Mouse (Mus musculus) kidney, embryonic 16.5 days (tissue): ENCODE measurements around the gene Chst11. TPM values are rescaled to one million over a fixed set of nuclear protein-coding genes. Genes with fewer than 3 reads are reported as not detected.

Source experiments
- ATAC-seq: fragments of 200-750 bp; cut with Nextera tagmentation; 2 replicates; pipeline ENCODE4 v1.8.0; 2017; ENCODE audit warnings: moderate TSS enrichment; ENCODE audit not compliant: low FRiP score, low TSS enrichment
- H3K27ac ChIP-seq: fragments of 300-500 bp; sonication (generic); 2 replicates; pipeline ENCODE4 v1.5.1; 2014; ENCODE audit warnings: low read length
- H3K27me3 ChIP-seq: fragments of 300-500 bp; sonication (generic); 2 replicates; pipeline ENCODE4 v1.6.1; 2014; ENCODE audit warnings: low read length, control low read depth, mixed read lengths; ENCODE audit not compliant: insufficient read depth
- H3K36me3 ChIP-seq: fragments of 300-500 bp; sonication (generic); 2 replicates; pipeline ENCODE4 v1.6.1; 2014; ENCODE audit warnings: low read length, control low read depth, mixed read lengths; ENCODE audit not compliant: insufficient read depth
- H3K4me1 ChIP-seq: fragments of 300-500 bp; sonication (generic); 2 replicates; pipeline ENCODE4 v1.6.1; 2014; ENCODE audit warnings: low read length, control low read depth, mixed read lengths; ENCODE audit not compliant: insufficient read depth
- H3K4me2 ChIP-seq: fragments of 300-500 bp; sonication (generic); replicated peaks from 2 replicates; pipeline ENCODE4 v1.6.1; 2014; ENCODE audit warnings: low read depth, low read length
- H3K4me3 ChIP-seq: fragments of 300-500 bp; sonication (generic); 2 replicates; pipeline ENCODE4 v1.5.1; 2014; ENCODE audit warnings: mild to moderate bottlenecking, low read length
- H3K9ac ChIP-seq: fragments of 300-500 bp; sonication (generic); replicated peaks from 2 replicates; pipeline ENCODE4 v1.6.1; 2014; ENCODE audit warnings: low read length
- H3K9me3 ChIP-seq: fragments of 300-500 bp; sonication (generic); 2 replicates; pipeline ENCODE4 v1.6.1; 2016; ENCODE audit warnings: low read length, control low read depth
- WGBS: fragments of 180-500 bp; shearing (Covaris S2); extraction: QIAGEN DNeasy Blood & Tissue Kit; methylation state at CpG from one replicate; pipeline ENCODE4 v1.1.7; 2014; 5-methylcytosine and 5-hydroxymethylcytosine counted together
- polyA plus RNA-seq: library from polyadenylated mRNA; unstranded; fragments of >200 nt; fragmentation: Nextera tagmentation; extraction: Ambion mirVana; gene quantifications from 2 replicates; pipeline ENCODE4 v1.2.1, GENCODE M21; 2015

Gene Chst11
- polyA plus RNA-seq, 1 experiment from 2014 or later: 5.2 TPM

DNA sequence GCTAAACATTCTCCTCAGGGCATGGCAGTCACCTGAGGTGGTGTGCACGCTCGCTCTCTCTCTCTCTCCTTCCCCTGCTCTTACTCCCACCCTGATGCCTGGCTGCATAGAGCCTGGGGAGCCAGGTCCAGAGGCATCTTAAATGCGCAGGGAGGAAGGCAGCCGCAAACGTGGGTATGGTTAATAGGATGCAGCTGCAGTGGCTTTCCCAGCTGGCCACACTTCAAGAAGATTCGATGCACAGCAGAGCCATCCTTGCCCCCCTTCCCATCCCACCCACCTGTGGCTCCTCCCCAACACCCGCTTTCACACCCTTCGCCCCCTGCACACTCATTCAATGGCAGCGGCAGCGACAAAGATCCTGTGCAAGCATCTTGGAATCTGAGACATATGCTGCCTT is 95.6 kb downstream of the Chst11 start:
- Histone ChIP-seq H3K9me3 (no peaks in the 10 kb centered on the region), H3K36me3 (no peaks in the 10 kb centered on the region), H3K4me3 (no peak overlapping the region), H3K27ac (peak overlapping the region; percentile 11; the same call in 1 of the 2 replicates), H3K27me3 (no peaks in the 10 kb centered on the region), H3K4me2 (no peak overlapping the region), H3K4me1 (peaks cover 47% of the 10 kb centered on the region), H3K9ac (no peak overlapping the region)
- ATAC-seq: peak; percentile 22
- 31% methylated on average over 10 of the region's 10 CpGs for WGBS

DNA sequence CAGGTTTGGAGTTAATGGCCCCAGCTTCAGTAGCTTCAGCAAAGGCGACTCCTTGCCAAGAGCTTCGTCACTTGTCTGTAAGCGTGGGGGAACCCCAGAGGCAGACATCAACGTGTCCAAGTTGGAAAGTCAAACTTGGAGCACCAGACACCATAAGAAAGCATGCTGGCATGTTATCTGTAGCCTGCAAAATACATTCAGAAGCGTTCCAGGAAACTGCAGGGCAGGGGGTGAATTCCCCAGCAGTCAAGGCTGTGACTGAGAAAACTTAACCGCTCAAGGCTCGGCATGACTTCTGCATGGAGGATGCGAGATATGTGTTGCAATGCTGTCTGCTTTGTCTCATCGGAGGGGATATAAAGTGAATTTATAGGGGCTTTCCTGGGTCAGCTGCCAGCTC is 98.6 kb downstream of the Chst11 start:
- H3K27ac ChIP-seq: peak overlapping the region; percentile 2; the same call in 1 of the 2 replicates
- peaks cover 67% of the 10 kb centered on the region for H3K4me1 ChIP-seq
- H3K4me2 ChIP-seq: peak overlapping the region; percentile 6; the same call in 1 of the 2 replicates
- no peaks in the 10 kb centered on the region for H3K27me3 ChIP-seq
- WGBS: 9% methylated on average over 9 of the region's 9 CpGs
- no peaks in the 10 kb centered on the region for H3K36me3 ChIP-seq
- ATAC-seq: no peak; the same call in 1 of the 2 replicates
- H3K9ac ChIP-seq: 0 out of 2 replicates have a peak overlapping the region, but pooled peaks have one; percentile 27
- H3K4me3 ChIP-seq: no peak overlapping the region
- H3K9me3 ChIP-seq: no peaks in the 10 kb centered on the region

DNA sequence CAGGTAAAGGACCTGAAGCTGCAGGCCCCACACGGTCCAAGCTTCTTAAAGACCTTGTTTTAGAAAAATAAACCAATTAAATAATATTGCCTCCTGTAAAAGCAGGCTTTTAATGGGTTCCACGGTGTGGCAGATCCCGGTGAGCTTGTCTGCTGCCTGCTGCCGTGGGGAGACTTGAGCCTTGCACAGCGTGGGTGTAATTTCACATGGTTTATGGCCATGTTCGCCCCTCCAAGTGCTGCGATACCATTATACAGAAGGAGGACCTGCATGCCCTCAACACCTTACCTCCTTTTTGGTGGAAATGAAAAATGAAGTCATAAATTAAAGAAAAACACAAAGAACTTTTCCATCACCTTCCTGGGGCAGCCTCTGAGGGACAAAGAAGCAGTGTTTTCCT is 103.0 kb downstream of the Chst11 start:
- Histone ChIP-seq H3K9me3 (no peaks in the 10 kb centered on the region), H3K9ac (peak overlapping the region; percentile 12; the same call in 1 of the 2 replicates), H3K27me3 (no peaks in the 10 kb centered on the region), H3K4me1 (peaks cover 60% of the 10 kb centered on the region), H3K4me2 (no peak overlapping the region), H3K36me3 (no peaks in the 10 kb centered on the region), H3K27ac (peak overlapping the region; percentile 16; the same call in 1 of the 2 replicates), H3K4me3 (no peak overlapping the region)
- no peak for ATAC-seq
- WGBS: 22% methylated on average over 7 of the region's 7 CpGs

DNA sequence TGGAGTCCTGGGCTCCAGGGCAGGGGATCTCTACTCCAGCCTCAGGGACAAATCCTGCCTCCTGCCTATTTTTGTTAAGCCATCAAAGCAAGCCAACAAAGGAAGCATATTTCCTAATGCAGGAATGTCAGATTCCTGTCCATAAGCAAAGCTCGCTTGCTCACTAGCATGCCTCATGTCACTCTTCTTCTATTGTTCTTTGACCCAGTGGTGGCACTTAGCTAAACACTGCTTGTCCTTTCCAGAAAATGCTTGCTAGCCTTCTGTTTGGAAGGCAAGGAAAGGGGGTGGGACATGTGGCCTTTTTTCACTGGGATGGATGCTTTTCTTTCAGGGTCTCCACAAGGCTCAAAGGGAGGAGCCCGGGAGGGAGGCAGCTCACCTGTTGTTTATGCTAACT is 103.5 kb downstream of the Chst11 start:
- Histone ChIP-seq H3K4me2 (no peak overlapping the region), H3K4me1 (peaks cover 58% of the 10 kb centered on the region), H3K4me3 (no peak overlapping the region), H3K27me3 (no peaks in the 10 kb centered on the region), H3K36me3 (no peaks in the 10 kb centered on the region), H3K27ac (no peak overlapping the region; the same call in 1 of the 2 replicates), H3K9ac (peak overlapping the region; percentile 12; the same call in 1 of the 2 replicates), H3K9me3 (no peaks in the 10 kb centered on the region)
- WGBS: 40% methylated on average over 2 of the region's 2 CpGs
- ATAC-seq: no peak

DNA sequence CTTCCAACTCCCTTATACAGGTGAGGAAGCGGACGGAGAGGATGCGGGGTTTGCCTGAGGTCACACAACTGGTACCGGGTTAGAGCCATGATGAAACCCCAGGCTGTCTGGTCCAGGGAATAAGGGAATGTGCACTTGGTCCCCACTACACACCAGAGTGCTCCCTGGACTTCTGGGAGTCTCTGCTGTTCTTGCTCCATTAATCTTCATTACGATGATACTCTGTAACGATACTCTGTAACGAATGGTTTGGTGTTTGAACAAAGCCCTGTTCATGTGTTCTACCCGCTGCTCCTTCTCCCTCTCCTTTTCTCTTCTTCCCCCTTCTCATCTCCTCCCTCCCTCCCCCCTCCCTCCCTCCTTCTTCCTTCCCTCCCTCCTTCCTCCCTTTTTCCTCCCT is 104.9 kb downstream of the Chst11 start:
- Histone ChIP-seq H3K4me2 (no peak overlapping the region), H3K4me3 (no peak overlapping the region), H3K4me1 (peaks cover 52% of the 10 kb centered on the region), H3K9me3 (no peaks in the 10 kb centered on the region), H3K27me3 (no peaks in the 10 kb centered on the region), H3K27ac (peak overlapping the region; percentile 12; the same call in 1 of the 2 replicates), H3K9ac (no peak overlapping the region), H3K36me3 (no peaks in the 10 kb centered on the region)
- ATAC-seq: peak; percentile 31; the same call in 1 of the 2 replicates
- WGBS: 40% methylated on average over 8 of the region's 8 CpGs

DNA sequence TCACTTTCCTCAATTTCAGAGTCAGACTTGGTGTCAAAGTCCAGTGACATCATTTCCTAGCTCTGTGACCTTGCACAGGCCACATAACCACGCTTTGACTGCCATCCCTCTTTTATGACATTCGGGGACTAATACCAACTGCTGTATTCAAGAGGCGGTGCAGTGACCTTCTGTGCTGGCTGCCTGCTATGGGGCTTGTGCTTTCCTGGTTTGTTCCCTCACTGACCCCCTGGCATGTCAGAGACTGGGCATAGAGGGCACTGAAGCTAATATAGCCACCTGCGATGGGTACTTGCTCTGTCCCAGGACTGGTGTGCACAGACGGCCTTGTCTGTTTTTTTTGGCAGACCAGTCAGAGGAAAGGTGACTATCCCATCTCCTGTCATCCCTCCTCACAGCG is 108.4 kb downstream of the Chst11 start:
- H3K36me3 ChIP-seq: no peaks in the 10 kb centered on the region
- H3K4me2 ChIP-seq: no peak overlapping the region
- H3K27me3 ChIP-seq: no peaks in the 10 kb centered on the region
- H3K9me3 ChIP-seq: no peaks in the 10 kb centered on the region
- H3K4me3 ChIP-seq: no peak overlapping the region
- 76% methylated on average over 6 of the region's 6 CpGs for WGBS
- no peak for ATAC-seq
- peaks cover 44% of the 10 kb centered on the region for H3K4me1 ChIP-seq
- no peak overlapping the region for H3K9ac ChIP-seq
- no peak overlapping the region for H3K27ac ChIP-seq

DNA sequence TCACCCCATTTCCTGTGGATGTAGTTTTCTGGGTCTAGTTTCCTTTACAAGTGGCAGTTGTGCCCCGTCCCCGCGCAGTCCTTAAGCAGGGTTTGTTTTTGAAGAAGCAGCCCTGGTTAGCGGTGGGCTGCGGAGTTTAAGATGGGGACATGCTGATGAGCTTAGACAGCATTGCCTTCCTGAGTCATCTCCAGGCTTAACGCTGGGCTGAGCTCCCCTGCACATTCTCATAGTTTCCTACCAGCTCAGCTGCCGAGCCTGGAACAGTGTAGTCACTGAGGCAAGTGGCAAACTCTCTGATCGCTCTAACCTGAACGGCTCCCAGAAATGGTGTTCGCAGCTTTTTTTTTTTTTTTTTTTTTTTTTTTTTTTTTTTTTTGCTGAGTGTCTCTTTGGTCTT is 109.0 kb downstream of the Chst11 start:
- no peak overlapping the region for H3K27ac ChIP-seq
- H3K4me3 ChIP-seq: no peak overlapping the region
- no peak overlapping the region for H3K9ac ChIP-seq
- WGBS: 73% methylated on average over 10 of the region's 10 CpGs
- ATAC-seq: no peak
- H3K27me3 ChIP-seq: no peaks in the 10 kb centered on the region
- peaks cover 44% of the 10 kb centered on the region for H3K4me1 ChIP-seq
- no peaks in the 10 kb centered on the region for H3K36me3 ChIP-seq
- H3K4me2 ChIP-seq: no peak overlapping the region
- H3K9me3 ChIP-seq: no peaks in the 10 kb centered on the region

DNA sequence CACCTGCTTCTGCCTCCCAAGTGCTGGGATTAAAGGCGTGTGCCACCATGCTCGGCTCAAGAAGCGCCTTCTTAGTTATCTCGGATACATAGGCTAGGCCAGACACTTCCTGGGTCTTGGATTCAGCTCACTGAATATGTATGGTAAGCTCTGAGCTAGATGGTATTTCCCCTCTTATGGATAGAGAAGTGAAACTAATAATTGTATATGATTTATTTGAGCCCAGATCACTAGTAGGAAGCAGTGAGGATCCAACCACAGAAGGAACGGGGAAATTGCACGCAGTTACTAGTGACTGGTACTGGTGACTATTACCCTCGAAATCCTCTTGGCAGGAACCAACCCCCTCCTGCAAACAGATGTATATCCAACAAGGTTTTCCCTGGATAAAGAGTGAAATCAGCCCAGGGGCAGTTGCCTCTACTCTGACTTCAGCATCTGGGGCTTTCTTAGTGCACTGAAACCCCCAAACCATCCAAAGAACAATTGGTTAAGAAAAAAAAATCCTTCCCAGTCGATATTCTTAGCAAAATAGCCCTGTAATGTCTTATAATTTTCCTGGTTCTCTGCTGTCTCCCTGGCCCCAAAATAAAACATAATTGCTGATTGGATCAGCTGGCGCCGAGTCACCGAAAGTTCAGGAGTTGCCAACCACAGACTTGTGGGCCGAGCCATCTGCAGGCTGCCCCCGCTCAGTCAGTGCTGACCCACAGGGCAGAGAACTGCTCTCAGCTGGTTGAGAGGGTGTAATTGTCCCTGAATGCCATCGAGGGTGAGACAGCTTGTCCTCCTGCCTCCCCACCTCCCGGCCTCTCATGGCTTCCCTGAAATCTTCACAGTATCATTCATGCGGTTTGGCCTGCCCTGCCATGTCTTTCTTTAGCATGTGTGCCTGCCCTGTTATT is 109.8 kb downstream of the Chst11 start:
- H3K9me3 ChIP-seq: no peaks in the 10 kb centered on the region
- WGBS: 70% methylated on average over 16 of the region's 16 CpGs
- H3K27me3 ChIP-seq: no peaks in the 10 kb centered on the region
- no peak overlapping the region for H3K4me2 ChIP-seq
- no peak for ATAC-seq
- peaks cover 37% of the 10 kb centered on the region for H3K4me1 ChIP-seq
- no peaks in the 10 kb centered on the region for H3K36me3 ChIP-seq
- H3K27ac ChIP-seq: no peak overlapping the region
- H3K9ac ChIP-seq: no peak overlapping the region
- no peak overlapping the region for H3K4me3 ChIP-seq

DNA sequence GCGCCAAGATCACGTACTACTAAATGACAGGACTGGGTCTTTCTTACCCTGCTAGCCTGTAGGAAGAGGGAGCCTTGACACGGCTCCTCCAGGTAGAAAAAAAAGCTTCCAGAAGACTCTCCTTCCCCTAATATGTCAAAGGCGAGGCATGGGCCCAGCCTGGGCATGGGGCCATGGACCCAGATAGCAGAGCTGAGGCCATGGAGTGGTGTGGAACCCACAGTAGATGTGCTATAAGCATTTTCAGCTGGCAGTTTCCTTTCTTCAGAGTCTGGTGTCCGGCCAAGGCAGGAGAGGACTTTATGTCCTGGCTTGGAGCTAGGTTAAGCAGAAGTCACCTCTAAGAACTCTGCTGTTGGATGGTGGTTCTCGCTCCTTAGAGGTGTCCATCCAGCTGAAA is 111.0 kb downstream of the Chst11 start:
- no peak for ATAC-seq
- Histone ChIP-seq H3K4me3 (no peak overlapping the region), H3K9ac (no peak overlapping the region), H3K36me3 (no peaks in the 10 kb centered on the region), H3K4me2 (no peak overlapping the region), H3K27me3 (no peaks in the 10 kb centered on the region), H3K4me1 (peaks cover 35% of the 10 kb centered on the region), H3K27ac (no peak overlapping the region), H3K9me3 (no peaks in the 10 kb centered on the region)
- WGBS: 87% methylated on average over 6 of the region's 6 CpGs

DNA sequence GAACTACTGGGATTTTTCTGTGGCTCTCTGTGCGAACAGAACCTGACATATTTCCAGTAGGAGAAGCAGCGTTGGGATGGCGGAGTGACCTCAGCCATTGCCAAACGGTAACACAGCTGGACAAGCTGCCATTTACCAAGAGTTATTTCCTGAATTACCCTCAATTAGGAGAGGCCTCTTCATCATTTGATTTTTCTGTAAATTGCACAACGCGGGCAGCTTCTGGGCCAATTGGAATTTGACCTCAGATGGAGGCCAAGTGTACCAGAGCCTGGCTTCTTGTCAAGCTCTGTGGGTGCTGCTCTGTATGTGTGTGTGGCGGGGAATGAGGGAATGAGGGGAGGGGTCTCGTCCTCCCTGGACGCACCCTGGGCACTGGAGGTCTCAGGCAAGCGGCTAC is 113.6 kb downstream of the Chst11 start:
- Histone ChIP-seq H3K27ac (no peak overlapping the region), H3K4me1 (peaks cover 48% of the 10 kb centered on the region), H3K36me3 (no peaks in the 10 kb centered on the region), H3K9me3 (no peaks in the 10 kb centered on the region), H3K27me3 (no peaks in the 10 kb centered on the region), H3K9ac (no peak overlapping the region), H3K4me2 (no peak overlapping the region), H3K4me3 (no peak overlapping the region)
- 63% methylated on average over 10 of the region's 10 CpGs for WGBS
- no peak for ATAC-seq
